Mouse (Mus musculus) MEL (cell line): Measurements from ENCODE around the gene App.

Source experiments
- CTCF ChIP-seq, 3 experiments: IDR thresholded peaks in 2 of 3; conservative IDR thresholded peaks in 1 of 3; 2 replicates each; pipeline ENCODE4 v1.5.1; 2011 to 2012; ENCODE audit warnings: low read length in 3 of 3, low read depth in 2 of 3, mild to moderate bottlenecking in 2 of 3, improper control_type of control experiment in 1 of 3, inconsistent platforms in 1 of 3, mixed read lengths in 1 of 3, moderate library complexity in 1 of 3; ENCODE audit not compliant: control insufficient read depth in 1 of 3, insufficient read depth in 1 of 3, poor library complexity in 1 of 3, severe bottlenecking in 1 of 3
- ETS1 ChIP-seq: IDR thresholded peaks from 2 replicates; pipeline ENCODE4 v1.6.1; 2012; ENCODE audit warnings: low read depth, mild to moderate bottlenecking, inconsistent platforms, low read length, improper control_type of control experiment, moderate library complexity
- GATA1 ChIP-seq: IDR thresholded peaks from 2 replicates; pipeline ENCODE4 v1.6.1; 2011; ENCODE audit warnings: low read depth, low read length, improper control_type of control experiment
- MAFK ChIP-seq: IDR thresholded peaks from 2 replicates; pipeline ENCODE4 v1.6.1; 2011; ENCODE audit warnings: low read depth, mild to moderate bottlenecking, low read length, improper control_type of control experiment, borderline replicate concordance
- MAX ChIP-seq: IDR thresholded peaks from 2 replicates; pipeline ENCODE4 v1.6.1; 2011; ENCODE audit warnings: low read length, improper control_type of control experiment
- MEF2A ChIP-seq: IDR thresholded peaks from 2 replicates; pipeline ENCODE4 v1.6.1; 2014; ENCODE audit warnings: low read depth, mild to moderate bottlenecking, inconsistent platforms, low read length, improper control_type of control experiment; ENCODE audit not compliant: poor library complexity, insufficient replicate concordance, severe bottlenecking; ENCODE audit errors: extremely low read depth
- POLR2A ChIP-seq, 2 experiments: IDR thresholded peaks; 2 replicates each; pipeline ENCODE4 v1.6.1; 2011 to 2012; ENCODE audit warnings: low read length in 2 of 2, mild to moderate bottlenecking in 2 of 2, control low read depth in 1 of 2, improper control_type of control experiment in 1 of 2, low read depth in 1 of 2, moderate library complexity in 1 of 2; ENCODE audit not compliant: control insufficient read depth in 1 of 2, insufficient read depth in 1 of 2, poor library complexity in 1 of 2
- POLR2AphosphoS5 ChIP-seq: IDR thresholded peaks from 2 replicates; pipeline ENCODE4 v1.6.1; 2012; ENCODE audit warnings: low read depth, borderline replicate concordance, mild to moderate bottlenecking, inconsistent platforms, low read length, moderate library complexity, mixed read lengths
- SIN3A ChIP-seq: IDR thresholded peaks from 2 replicates; pipeline ENCODE4 v1.6.1; 2012; ENCODE audit warnings: low read length, improper control_type of control experiment, inconsistent platforms
- UBTF ChIP-seq: IDR thresholded peaks from 2 replicates; pipeline ENCODE4 v1.6.1; 2012; ENCODE audit warnings: low read depth, mild to moderate bottlenecking, inconsistent platforms, low read length, improper control_type of control experiment, moderate library complexity, borderline replicate concordance; ENCODE audit not compliant: insufficient read depth

- TF ChIP-seq MAFK (no peak), MAX (no peak), CTCF (IDR thresholded peaks at IDR 0.05 in 2 of 3, conservative IDR thresholded peaks at IDR 0.05 in 1 of 3; ENCODE audit: control insufficient read depth in 1 of 3, insufficient read depth in 1 of 3, low read depth in 2 of 3, low read length in 3 of 3, poor library complexity in 1 of 3, severe bottlenecking in 1 of 3) (no peak), ETS1 (no peak), SIN3A (no peak), UBTF (no peak), POLR2A (IDR thresholded peaks at IDR 0.05; ENCODE audit: control insufficient read depth in 1 of 2, insufficient read depth in 1 of 2, low read depth in 1 of 2, low read length in 2 of 2, poor library complexity in 1 of 2) (no peak), POLR2AphosphoS5 (no peak), GATA1 (no peak), MEF2A (no peak)
These were observed 87.3 kb downstream of the App start for GRCm38 (mm10) chr16:85086303-85086702.
